Mouse (Mus musculus): ENCODE results near the gene Slc39a11. TPM values are rescaled to one million over a fixed set of nuclear protein-coding genes. Genes with fewer than 3 reads are reported as not detected.

The Slc39a11 gene
- polyA plus RNA-seq, 1 experiment from 2014 or later: 27.7 TPM

DNA sequence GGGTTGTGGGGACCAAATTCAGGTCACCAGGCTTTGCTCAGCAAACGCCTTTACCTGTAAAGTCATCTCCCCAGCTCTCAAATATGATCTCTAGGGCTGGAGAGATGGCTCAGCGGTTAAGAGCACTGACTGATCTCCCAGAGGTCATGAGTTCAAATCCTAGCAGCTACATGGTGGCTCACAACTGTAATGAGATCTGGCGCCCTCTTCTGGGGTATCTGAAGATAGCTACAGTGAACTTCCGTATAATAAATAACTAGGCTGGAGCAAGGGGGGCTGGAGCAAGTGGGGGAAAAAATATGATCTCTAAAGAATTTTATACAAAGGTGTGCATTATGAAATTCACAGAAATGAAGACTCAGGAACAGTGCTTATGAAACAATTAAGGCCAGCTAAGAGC, 22.1 kb downstream of the Slc39a11 start:
- ATAC-seq: no peak
- H3K9ac ChIP-seq: no peak overlapping the region
- no peaks in the 10 kb centered on the region for H3K9me3 ChIP-seq (replicated peaks)
- no peak overlapping the region for H3K4me3 ChIP-seq
- no peak overlapping the region for H3K27ac ChIP-seq
- H3K4me1 ChIP-seq: peaks cover 4% of the 10 kb centered on the region; the same call in 1 of the 2 replicates
- H3K27me3 ChIP-seq: no peaks in the 10 kb centered on the region
- WGBS: 52% methylated on average over 4 of the region's 4 CpGs
- peaks cover 18% of the 10 kb centered on the region for H3K36me3 ChIP-seq (ENCODE audit: poor library complexity, severe bottlenecking)
- no peak overlapping the region for H3K4me2 ChIP-seq

DNA sequence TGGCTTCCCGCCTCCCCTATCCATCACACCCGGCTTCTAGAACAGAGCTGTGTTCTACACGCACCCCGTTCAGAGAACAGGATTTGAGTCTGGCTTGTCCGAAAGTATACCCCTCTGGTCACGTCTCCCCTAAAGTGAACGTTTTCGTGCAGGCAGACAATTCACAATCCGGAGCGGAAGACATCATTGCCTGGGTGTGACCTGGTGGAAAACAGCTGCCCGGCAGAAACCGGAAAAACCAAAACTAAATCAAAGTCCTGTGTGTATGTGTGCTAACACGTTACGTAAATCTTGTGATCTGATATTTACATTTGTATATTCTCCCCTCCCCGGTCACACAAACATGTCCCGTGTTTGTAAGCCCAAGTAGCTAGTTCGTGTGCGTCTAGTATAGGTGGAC, 24.4 kb downstream of the Slc39a11 start:
- Histone ChIP-seq H3K27ac (no peak overlapping the region), H3K4me2 (no peak overlapping the region), H3K4me1 (peaks cover 21% of the 10 kb centered on the region), H3K4me3 (no peak overlapping the region), H3K36me3 (ENCODE audit: poor library complexity, severe bottlenecking) (peaks cover 18% of the 10 kb centered on the region), H3K27me3 (peaks cover 13% of the 10 kb centered on the region), H3K9me3 (replicated peaks) (no peaks in the 10 kb centered on the region), H3K9ac (no peak overlapping the region)
- no peak for ATAC-seq
- WGBS: 94% methylated on average over 18 of the region's 18 CpGs

DNA sequence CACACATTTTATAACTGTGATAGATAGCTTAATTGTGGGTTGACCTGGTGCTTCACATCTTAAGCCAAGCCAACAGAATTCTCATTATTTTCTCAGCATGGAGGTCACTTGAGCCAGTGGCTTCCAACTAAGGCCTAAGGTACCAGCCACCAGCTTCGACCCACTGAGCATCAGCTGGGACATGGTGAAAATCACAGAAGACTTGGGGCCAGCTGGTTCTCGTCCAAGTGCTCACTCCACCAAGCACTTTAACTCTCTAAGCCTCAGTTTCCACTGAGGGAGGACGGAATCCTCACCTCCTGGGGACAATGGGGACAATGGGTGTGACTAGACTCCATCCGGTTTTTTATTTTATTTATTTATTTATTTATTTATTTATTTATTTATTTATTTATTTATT, 27.9 kb downstream of the Slc39a11 start:
- Histone ChIP-seq H3K4me3 (no peak overlapping the region), H3K4me1 (peaks cover 52% of the 10 kb centered on the region), H3K27ac (no peak overlapping the region), H3K9ac (no peak overlapping the region), H3K36me3 (ENCODE audit: poor library complexity, severe bottlenecking) (peaks cover 18% of the 10 kb centered on the region), H3K27me3 (peaks cover 45% of the 10 kb centered on the region), H3K4me2 (peak overlapping the region; percentile 91), H3K9me3 (replicated peaks) (no peaks in the 10 kb centered on the region)
- ATAC-seq: no peak
- 87% methylated on average over 4 of the region's 4 CpGs for WGBS

DNA sequence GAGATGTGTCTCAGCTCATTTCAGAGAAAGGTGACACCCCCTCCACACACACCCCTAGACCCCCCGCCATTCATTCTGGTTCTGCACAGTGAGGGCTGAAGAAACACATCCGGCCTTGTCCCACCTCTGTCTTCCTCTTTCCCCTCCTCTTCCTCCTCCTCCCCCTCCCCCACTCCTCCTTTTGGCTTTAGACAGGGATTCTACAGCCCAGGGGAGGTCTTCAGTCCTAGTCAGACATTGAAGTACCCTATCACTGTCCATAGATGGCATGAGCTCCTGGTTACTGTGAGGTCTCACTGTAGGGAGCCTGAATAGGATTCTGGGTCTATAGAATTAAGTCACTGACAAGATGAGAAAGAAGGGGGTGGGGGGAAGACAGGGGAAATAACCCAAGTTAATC, 28.9 kb downstream of the Slc39a11 start:
- no peaks in the 10 kb centered on the region for H3K9me3 ChIP-seq (replicated peaks)
- H3K27ac ChIP-seq: no peak overlapping the region
- peak overlapping the region; percentile 78 for H3K9ac ChIP-seq
- peaks cover 18% of the 10 kb centered on the region for H3K36me3 ChIP-seq (ENCODE audit: poor library complexity, severe bottlenecking)
- 46% methylated on average over 2 of the region's 2 CpGs for WGBS
- peaks cover 45% of the 10 kb centered on the region for H3K27me3 ChIP-seq
- peak overlapping the region; percentile 65 for H3K4me3 ChIP-seq
- H3K4me2 ChIP-seq: peak overlapping the region; percentile 91
- no peak for ATAC-seq
- peaks cover 52% of the 10 kb centered on the region for H3K4me1 ChIP-seq

DNA sequence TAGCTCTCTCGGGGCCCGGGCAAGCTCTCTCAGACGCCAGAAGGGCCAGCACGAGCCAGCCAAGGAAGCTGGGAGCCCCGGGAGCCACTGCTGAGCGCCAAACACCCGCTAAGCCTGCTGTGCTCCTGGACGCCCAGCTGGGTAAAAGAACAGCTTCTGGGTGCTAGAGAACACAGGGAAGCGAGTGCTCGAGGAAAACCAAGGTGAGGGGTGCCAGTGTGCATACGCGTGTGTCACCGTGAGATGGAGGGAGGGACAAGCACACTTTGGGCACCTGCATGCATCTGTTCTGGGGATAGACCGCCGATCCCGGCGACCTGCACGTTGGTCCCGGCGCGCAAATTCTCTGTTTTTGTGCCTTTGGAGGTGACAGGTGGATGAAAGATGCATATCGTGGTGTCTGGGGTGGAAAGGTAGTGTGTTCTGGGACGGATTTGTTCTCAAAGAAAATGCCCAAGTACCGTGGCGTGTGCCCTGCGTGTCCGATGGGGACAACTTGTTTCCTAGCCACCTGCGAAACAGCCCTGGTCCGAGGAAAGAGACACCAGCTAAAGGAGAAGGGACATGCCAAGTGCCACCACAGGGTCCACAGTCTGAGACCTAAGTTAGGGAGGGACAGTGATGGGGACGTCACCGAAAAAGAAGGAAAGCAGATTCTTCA, 30.3 kb downstream of the Slc39a11 start:
- ATAC-seq: no peak
- Histone ChIP-seq H3K4me1 (peaks cover 52% of the 10 kb centered on the region), H3K36me3 (ENCODE audit: poor library complexity, severe bottlenecking) (peaks cover 6% of the 10 kb centered on the region), H3K27me3 (peaks cover 45% of the 10 kb centered on the region), H3K4me2 (peak overlapping the region; percentile 91), H3K4me3 (peak overlapping the region; percentile 65), H3K9me3 (replicated peaks) (no peaks in the 10 kb centered on the region), H3K9ac (peak overlapping the region; percentile 78), H3K27ac (peak overlapping the region; percentile 72)
- WGBS: 1% methylated on average over 31 of the region's 31 CpGs

DNA sequence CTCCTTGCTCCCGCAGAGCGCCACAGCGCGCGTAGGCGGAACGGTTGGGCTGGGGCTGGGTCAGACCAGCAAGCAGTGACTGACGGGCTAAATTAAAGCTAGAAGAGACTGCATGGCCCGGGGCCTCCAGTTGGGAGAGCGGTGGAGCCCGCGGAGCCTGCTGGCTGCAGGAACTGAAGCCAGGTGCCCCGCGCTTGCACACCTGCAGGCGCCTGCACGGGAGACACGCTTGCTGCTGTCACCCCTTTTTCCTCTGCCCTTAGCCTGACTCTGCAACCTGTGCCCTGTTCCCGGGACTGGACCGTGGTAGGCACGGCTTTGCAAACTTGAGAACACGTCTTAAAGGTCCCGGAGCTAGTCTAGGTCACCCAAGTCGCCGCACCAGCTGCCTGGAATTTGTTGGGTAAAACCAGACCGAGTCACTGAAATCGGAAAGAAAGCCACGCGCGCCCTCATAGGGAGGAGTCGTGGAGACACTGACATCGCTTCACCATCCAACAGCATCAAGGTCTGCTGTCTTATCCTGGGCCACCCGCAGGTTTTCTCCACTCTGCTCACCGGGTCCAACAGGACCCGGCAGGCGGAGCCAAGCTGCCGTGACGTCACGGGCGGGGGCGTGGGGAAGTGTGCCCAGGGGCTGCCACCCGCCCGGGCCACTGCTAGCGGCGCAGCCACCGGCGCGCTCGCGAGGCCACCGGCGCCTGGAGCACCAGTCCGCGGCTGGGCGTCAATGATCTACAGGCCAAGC, 31.0 kb downstream of the Slc39a11 start, which contains the start of gene Sstr2:
Sstr2 (plus strand) TSS at position 671 of the 748 bp plus-strand sequence.
- H3K4me1 ChIP-seq: peaks cover 52% of the 10 kb centered on the region
- under 1% methylated on average over 54 of the region's 54 CpGs for WGBS
- peak within 1 kb of the TSS; percentile 65 for H3K4me3 ChIP-seq
- H3K36me3 ChIP-seq (ENCODE audit: poor library complexity, severe bottlenecking): no peaks in the 10 kb centered on the region
- peak within 1 kb of the TSS; percentile 78 for H3K9ac ChIP-seq
- peak within 1 kb of the TSS; percentile 91 for H3K4me2 ChIP-seq
- peaks cover 45% of the 10 kb centered on the region for H3K27me3 ChIP-seq
- peak; percentile 89 for ATAC-seq
- peak within 1 kb of the TSS; percentile 72 for H3K27ac ChIP-seq
- no peaks in the 10 kb centered on the region for H3K9me3 ChIP-seq (replicated peaks)

DNA sequence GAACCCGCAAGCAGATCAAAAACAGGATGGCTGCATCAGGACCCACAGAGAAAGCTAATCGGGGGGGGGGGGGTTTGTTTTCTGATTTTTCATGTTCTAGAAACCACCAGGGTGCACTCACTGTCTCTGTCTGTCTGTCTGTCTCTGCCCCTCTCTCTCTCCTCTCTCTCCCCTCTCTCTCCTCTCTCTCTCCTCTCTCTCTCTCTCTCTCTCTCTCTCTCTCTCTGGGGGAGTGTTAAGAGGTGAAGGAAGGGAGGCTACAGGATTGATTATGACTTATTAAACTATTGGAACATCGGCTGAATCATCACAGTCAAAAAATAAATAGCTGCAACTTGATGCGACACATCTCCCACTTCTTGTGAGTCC, 31.6 kb downstream of the Slc39a11 start:
- H3K9me3 ChIP-seq (replicated peaks): no peaks in the 10 kb centered on the region
- H3K9ac ChIP-seq: peak overlapping the region; percentile 78
- H3K4me3 ChIP-seq: peak overlapping the region; percentile 65
- WGBS: 27% methylated on average over 4 of the region's 4 CpGs
- H3K36me3 ChIP-seq (ENCODE audit: poor library complexity, severe bottlenecking): no peaks in the 10 kb centered on the region
- no peak for ATAC-seq
- H3K27ac ChIP-seq: peak overlapping the region; percentile 72; the same call in 1 of the 2 replicates
- H3K4me2 ChIP-seq: peak overlapping the region; percentile 91
- H3K4me1 ChIP-seq: peaks cover 52% of the 10 kb centered on the region
- H3K27me3 ChIP-seq: peaks cover 45% of the 10 kb centered on the region

DNA sequence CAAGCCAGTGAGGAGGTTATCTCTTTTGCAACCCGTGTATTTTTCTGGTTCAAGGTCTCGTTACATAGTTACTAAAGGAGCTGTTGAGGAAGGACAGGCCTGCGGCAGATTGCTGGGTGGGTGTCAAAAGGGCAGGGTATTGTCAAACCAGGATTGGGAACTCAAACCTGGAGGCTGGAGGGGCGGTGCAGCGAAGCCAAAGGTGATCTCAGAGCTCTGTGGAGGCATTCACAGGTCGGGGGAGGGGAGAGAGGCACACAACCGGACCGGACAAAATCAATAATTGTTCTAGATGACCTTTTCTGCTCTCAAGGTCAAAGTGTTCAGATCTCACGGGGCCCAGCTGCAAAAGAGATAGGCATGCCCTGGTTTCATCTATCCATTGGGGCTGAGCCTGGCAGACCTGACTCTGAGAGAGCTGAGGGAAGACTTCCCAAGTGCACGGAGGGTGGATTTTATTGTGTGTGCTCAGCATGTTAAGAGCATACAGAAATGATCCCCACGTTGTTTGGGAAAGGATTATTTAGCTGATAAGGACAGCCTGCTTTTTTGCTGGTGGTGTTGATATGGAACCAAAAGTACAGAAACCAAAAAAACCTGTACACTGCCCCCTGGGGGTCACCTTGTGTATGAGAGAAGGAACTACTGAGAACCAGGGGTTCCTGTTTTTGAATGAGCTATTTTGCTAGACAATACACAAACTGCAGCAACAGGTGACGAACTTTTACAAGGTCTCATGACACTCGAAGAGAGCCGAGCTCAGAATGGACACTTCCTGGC, 32.6 kb downstream of the Slc39a11 start:
- Histone ChIP-seq H3K4me1 (peaks cover 49% of the 10 kb centered on the region), H3K27me3 (peaks cover 45% of the 10 kb centered on the region), H3K27ac (no peak overlapping the region), H3K9ac (no peak overlapping the region), H3K9me3 (replicated peaks) (no peaks in the 10 kb centered on the region), H3K4me3 (no peak overlapping the region), H3K4me2 (peak overlapping the region; percentile 91; the same call in 1 of the 2 replicates), H3K36me3 (ENCODE audit: poor library complexity, severe bottlenecking) (no peaks in the 10 kb centered on the region)
- no peak for ATAC-seq
- WGBS: 45% methylated on average over 14 of the region's 14 CpGs

DNA sequence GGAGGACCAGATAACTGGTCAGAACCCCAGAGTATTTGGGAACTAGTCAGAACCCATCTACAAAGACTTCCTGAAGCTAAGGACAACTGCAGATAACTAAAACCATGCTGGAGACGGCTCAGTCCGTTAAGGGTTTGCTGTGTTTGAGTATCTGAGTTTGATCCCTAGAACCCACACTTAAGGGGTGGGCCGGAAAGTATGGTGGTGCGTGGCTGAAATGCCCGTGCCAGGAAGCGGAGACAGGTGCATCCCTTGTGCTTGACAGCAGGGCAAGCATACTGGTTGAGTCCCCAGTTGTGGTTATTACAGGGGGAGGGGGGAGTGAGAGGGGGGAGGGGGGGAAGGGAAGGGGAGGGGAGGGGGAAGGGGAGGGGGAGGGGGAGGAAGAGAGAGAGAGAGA, 35.4 kb downstream of the Slc39a11 start:
- no peaks in the 10 kb centered on the region for H3K36me3 ChIP-seq (ENCODE audit: poor library complexity, severe bottlenecking)
- no peak overlapping the region for H3K4me2 ChIP-seq
- no peak overlapping the region for H3K9ac ChIP-seq
- ATAC-seq: no peak
- H3K9me3 ChIP-seq (replicated peaks): no peaks in the 10 kb centered on the region
- 85% methylated on average over 6 of the region's 6 CpGs for WGBS
- peaks cover 41% of the 10 kb centered on the region for H3K4me1 ChIP-seq
- H3K4me3 ChIP-seq: no peak overlapping the region
- H3K27ac ChIP-seq: no peak overlapping the region
- H3K27me3 ChIP-seq: peaks cover 22% of the 10 kb centered on the region

DNA sequence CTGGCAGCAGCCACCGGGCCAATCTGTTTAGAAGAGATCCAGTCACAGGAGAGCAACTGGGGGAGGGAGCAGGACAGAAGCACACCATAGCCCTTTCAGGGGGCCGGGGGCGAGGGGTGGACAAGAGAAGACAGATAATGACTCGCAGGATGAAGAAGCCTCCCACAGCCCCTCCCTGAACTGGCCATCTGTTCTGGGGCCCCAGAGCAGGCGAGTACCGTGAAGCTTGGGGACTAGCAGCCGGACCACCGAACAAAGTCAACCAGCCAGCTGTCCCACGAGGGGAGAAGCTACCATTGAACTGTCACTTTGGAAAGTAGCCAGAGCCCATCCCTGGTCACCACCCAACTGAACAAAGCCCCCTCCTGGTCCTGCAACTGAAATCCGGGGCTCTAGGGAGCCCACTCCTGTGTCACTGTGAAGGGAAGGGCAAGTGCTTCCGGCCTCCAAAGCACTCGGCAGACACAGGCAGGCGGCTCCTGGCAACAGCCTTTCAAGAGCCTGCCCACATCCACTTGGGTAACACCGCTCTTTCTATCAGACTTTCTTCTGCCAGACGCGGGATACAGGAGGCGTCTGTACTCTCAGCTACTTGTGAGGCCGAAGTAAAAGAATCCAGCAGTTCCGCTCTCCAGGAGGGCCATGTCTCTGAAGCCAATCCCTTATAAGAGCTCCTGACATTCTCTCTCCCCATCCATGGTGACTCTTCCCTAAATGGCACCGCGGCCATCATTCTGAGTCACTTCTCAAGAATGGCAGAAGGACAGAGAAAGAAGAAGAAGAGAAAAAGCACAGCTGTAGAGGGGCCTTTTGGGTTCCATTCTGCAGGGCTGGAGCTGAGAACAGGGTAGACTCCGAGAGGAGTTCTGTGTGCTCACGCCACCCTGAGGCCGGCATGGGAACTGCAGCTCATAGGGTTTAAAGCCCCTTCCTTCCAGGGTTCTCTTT, 37.9 kb downstream of the Slc39a11 start:
- peak overlapping the region; percentile 15 for H3K4me2 ChIP-seq
- H3K36me3 ChIP-seq (ENCODE audit: poor library complexity, severe bottlenecking): no peaks in the 10 kb centered on the region
- ATAC-seq: peak; percentile 77
- 21% methylated on average over 24 of the region's 24 CpGs for WGBS
- H3K9me3 ChIP-seq (replicated peaks): no peaks in the 10 kb centered on the region
- peak overlapping the region; percentile 83 for H3K27ac ChIP-seq
- no peak overlapping the region for H3K4me3 ChIP-seq
- 0 out of 2 replicates have a peak overlapping the region, but pooled peaks have one; percentile 38 for H3K9ac ChIP-seq
- no peaks in the 10 kb centered on the region; the same call in 1 of the 2 replicates for H3K27me3 ChIP-seq
- peaks cover 19% of the 10 kb centered on the region for H3K4me1 ChIP-seq

DNA sequence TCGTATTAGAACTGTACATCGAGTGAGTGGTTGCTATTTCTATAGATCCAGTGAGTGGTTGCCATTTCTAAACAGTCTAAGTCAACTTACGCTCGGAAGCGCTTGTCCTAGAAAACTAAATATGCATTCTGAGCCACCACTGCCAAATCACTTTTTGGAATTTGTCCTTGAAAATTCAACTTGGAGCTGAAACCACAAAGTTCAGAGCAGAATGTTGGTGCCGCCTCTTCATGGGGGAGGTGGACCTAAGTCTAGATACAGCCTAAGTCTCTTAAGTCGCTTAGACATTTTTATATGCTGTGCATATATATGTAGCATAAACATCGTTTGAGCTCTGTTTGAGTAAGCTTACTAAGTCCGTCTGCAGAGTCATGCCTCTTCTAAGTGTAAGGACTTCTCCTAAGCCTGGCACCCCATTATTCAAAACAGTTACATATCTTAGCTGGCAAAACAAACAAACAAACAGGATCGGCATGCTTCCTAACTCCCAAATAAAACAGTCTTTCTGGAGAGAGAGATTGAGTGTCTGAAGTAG, 38.7 kb downstream of the Slc39a11 start:
- Histone ChIP-seq H3K9me3 (replicated peaks) (no peaks in the 10 kb centered on the region), H3K4me1 (peaks cover 19% of the 10 kb centered on the region), H3K9ac (no peak overlapping the region), H3K4me3 (no peak overlapping the region), H3K27ac (peak overlapping the region; percentile 83), H3K27me3 (no peaks in the 10 kb centered on the region; the same call in 1 of the 2 replicates), H3K4me2 (no peak overlapping the region), H3K36me3 (ENCODE audit: poor library complexity, severe bottlenecking) (no peaks in the 10 kb centered on the region)
- no peak for ATAC-seq
- whole genome bisulfite sequencing: 90% methylated on average over 10 of the region's 10 CpGs

All from forebrain, embryonic 13.5 days (tissue).